Mouse (Mus musculus): ENCODE results near the gene Klhl30. TPM values are rescaled to one million over a fixed set of nuclear protein-coding genes. Genes with fewer than 3 reads are reported as not detected.

Gene Klhl30
- total RNA-seq, 2 experiments from 2014 or later = 87.8 to 132 TPM

Other genes with a start within 250 kb of the Klhl30 start
- not detected for gene Rbm44, start 205.9 kb upstream of the Klhl30 start, total RNA-seq (2021)
- 10 to 100 TPM; 23.9 to 32.4 TPM for gene Ramp1, start 171.2 kb upstream of the Klhl30 start, total RNA-seq (2021)
- gene Ube2f, start 100.7 kb upstream of the Klhl30 start, total RNA-seq (2021) = 10 to 100 TPM; 58.9 to 66.0 TPM
- gene Scly, start 52.7 kb upstream of the Klhl30 start, total RNA-seq (2021) = 10 to 100 TPM in 1 of 2 experiments, 1 to 10 TPM in 1; 9.8 to 13.9 TPM
- gene Espnl, start 28.9 kb upstream of the Klhl30 start, total RNA-seq (2021) = under 1 TPM; 0.08 to 0.18 TPM
- 1 to 10 TPM; 2.3 to 3.6 TPM for gene Erfe, start 15.4 kb downstream of the Klhl30 start, total RNA-seq (2021)
- 10 to 100 TPM; 30.1 to 35.8 TPM for gene Ilkap, start 47.8 kb downstream of the Klhl30 start, total RNA-seq (2021)
- 1 to 10 TPM; 6.9 to 8.6 TPM for gene Hes6, start 63.0 kb downstream of the Klhl30 start, total RNA-seq (2021)
- 1 to 10 TPM in 1 of 2 experiments, under 1 TPM in 1; 0.97 to 7.1 TPM for gene Per2, start 108.3 kb downstream of the Klhl30 start, total RNA-seq (2021)
- 1 to 10 TPM; 2.9 to 3.2 TPM for gene Traf3ip1, start 143.6 kb downstream of the Klhl30 start, total RNA-seq (2021)
- gene Asb1, start 189.5 kb downstream of the Klhl30 start, total RNA-seq (2021) = 10 to 100 TPM; 15.5 TPM